Mouse (Mus musculus): ENCODE measurements around the gene Adam33.
"Not testable (repeated sequence)": the region's sequence is repeated elsewhere in the genome, so short reads cannot be mapped to it uniquely, and the experiment has no call there.

Gene Adam33

GRCm38 (mm10) chr2:131058672-131059071 is 4.9 kb downstream of the Adam33 start:
- no peak for DNase-seq (ENCODE audit: low spot score in 2 of 2)

GRCm38 (mm10) chr2:131056191-131056590 is 7.4 kb downstream of the Adam33 start:
- no peak for DNase-seq (ENCODE audit: low spot score in 2 of 2)

- DNase-seq (ENCODE audit: low spot score in 2 of 2): peak; percentile 24 to 68
Measured at GRCm38 (mm10) chr2:131055631-131056030, 8.0 kb downstream of the Adam33 start.

GRCm38 (mm10) chr2:131054646-131055264 is 8.9 kb downstream of the Adam33 start:
- DNase-seq (ENCODE audit: low spot score in 2 of 2): no peak

GRCm38 (mm10) chr2:131053851-131054645 is 9.6 kb downstream of the Adam33 start:
- DNase-seq (ENCODE audit: low spot score in 2 of 2): peak in 1 of 2 experiments; percentile 26

GRCm38 (mm10) chr2:131052862-131053418 is 10.7 kb downstream of the Adam33 start:
- no peak for DNase-seq (ENCODE audit: low spot score in 2 of 2)

- DNase-seq (ENCODE audit: low spot score in 2 of 2): no peak
Measured at GRCm38 (mm10) chr2:131052043-131052442, 11.6 kb downstream of the Adam33 start.

GRCm38 (mm10) chr2:131046025-131046424 is 17.6 kb downstream of the Adam33 start:
- DNase-seq (ENCODE audit: low spot score in 2 of 2): no peak

- no peak for DNase-seq (ENCODE audit: low spot score in 2 of 2)
Measured at GRCm38 (mm10) chr2:131044989-131045720, 18.5 kb downstream of the Adam33 start.

GRCm38 (mm10) chr2:131044354-131044852 is 19.2 kb downstream of the Adam33 start:
- DNase-seq (ENCODE audit: low spot score in 2 of 2): no peak

GRCm38 (mm10) chr2:131042988-131043387 is 20.6 kb downstream of the Adam33 start, which contains the start of gene Gfra4:
Gene Gfra4 (minus strand): TSS chr2:131043088.
- no peak for DNase-seq (ENCODE audit: low spot score in 2 of 2)

- DNase-seq (ENCODE audit: low spot score in 2 of 2): no peak
Measured at GRCm38 (mm10) chr2:131040854-131041825, 22.5 kb downstream of the Adam33 start.

GRCm38 (mm10) chr2:131038675-131039074 is 24.9 kb downstream of the Adam33 start:
- no peak for DNase-seq (ENCODE audit: low spot score in 2 of 2)

GRCm38 (mm10) chr2:131038197-131038596 is 25.4 kb downstream of the Adam33 start:
- DNase-seq (ENCODE audit: low spot score in 2 of 2): no peak

- DNase-seq (ENCODE audit: low spot score in 2 of 2): no peak
Measured at GRCm38 (mm10) chr2:131037226-131037990, 26.2 kb downstream of the Adam33 start.

- DNase-seq (ENCODE audit: low spot score in 2 of 2): no peak
Measured at GRCm38 (mm10) chr2:131036757-131037156, 26.9 kb downstream of the Adam33 start.

- no peak for DNase-seq (ENCODE audit: low spot score in 2 of 2)
Measured at GRCm38 (mm10) chr2:131036343-131036742, 27.3 kb downstream of the Adam33 start.

GRCm38 (mm10) chr2:131031406-131031805 is 32.2 kb downstream of the Adam33 start:
- not testable (repeated sequence) for DNase-seq (ENCODE audit: low spot score in 2 of 2)

- no peak for DNase-seq (ENCODE audit: low spot score in 2 of 2)
Measured at GRCm38 (mm10) chr2:131030998-131031397, 32.6 kb downstream of the Adam33 start.

- DNase-seq (ENCODE audit: low spot score in 2 of 2): no peak
Measured at GRCm38 (mm10) chr2:131030561-131030960, 33.1 kb downstream of the Adam33 start.

Data from thymus, postnatal 10 days (tissue).